Mouse (Mus musculus) cortical plate, adult 2 months (tissue): ENCODE results near the gene Mrpl42.

ENCODE experiments used
- CTCF ChIP-seq: fragments of 200-500 bp; IDR thresholded peaks from 2 replicates; pipeline ENCODE4 v1.5.1; 2011; ENCODE audit warnings: mild to moderate bottlenecking, control low read depth, low read length; ENCODE audit not compliant: insufficient read depth; ENCODE audit errors: extremely low read depth
- POLR2A ChIP-seq: fragments of 200-500 bp; IDR thresholded peaks from 2 replicates; pipeline ENCODE4 v1.6.1; 2011; ENCODE audit warnings: mild to moderate bottlenecking, low read length, control low read depth; ENCODE audit not compliant: insufficient read depth; ENCODE audit errors: extremely low read depth

- TF ChIP-seq CTCF (no peak), POLR2A (no peak)
Observed at GRCm38 (mm10) chr10:95503443-95504235, 1.9 kb upstream of the Mrpl42 start.
